Mouse (Mus musculus) ovary, postnatal 14 days (tissue): Measurements from ENCODE around the gene Gtf2ird2.
A peak's percentile ranks its signal among the peaks of the same experiment; 100 is the strongest.

Experiments
- DNase-seq: peaks from one replicate; pipeline ENCODE4 v3.0.0; 2022; ENCODE audit warnings: low spot score

The Gtf2ird2 gene

GRCm38 (mm10) chr5:134234205-134234604 lies 50.4 kb downstream of the Gtf2ird2 start:
- DNase-seq = no peak

DNA sequence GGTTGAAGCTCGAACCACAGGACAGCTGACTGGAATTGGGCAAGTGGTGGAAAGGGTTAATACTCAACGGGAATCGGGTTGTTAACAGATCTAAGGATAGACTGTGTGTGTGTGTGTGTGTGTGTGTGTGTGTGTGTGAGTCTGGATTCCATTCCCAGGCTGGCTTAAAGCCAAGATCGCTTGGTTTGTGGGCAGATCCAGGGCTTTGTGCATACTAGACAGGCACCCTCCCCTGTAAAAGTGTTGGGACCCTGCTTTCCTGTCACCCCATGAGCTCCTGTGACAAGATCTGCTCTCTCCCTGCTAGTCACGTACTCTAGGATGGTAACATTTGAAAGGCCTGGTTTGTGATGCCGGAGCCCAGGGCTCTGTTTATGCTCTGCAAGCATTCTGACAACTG lies 51.3 kb downstream of the Gtf2ird2 start:
- DNase-seq = peak; percentile 46

GRCm38 (mm10) chr5:134236241-134236640 lies 52.4 kb downstream of the Gtf2ird2 start:
- no peak for DNase-seq

DNA sequence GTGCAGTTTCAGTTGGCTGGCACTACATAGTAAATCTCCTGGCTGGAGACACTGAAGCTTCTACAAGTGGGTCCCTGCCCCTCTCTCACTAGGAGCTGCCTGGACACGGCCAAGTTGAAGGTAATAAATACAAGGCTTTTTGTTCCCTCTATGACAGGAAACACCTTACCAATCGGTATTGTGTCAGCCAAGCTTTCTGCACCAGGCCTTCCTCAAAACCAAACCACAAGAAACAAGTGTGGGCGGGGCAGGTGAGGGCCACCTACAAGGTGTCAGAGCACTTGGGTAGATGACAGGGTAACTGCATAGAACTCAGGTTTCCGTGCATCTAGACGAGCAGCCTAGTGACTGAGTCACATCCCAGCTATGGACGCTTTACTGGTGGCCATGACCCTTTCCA lies 53.0 kb downstream of the Gtf2ird2 start:
- DNase-seq = no peak

DNA sequence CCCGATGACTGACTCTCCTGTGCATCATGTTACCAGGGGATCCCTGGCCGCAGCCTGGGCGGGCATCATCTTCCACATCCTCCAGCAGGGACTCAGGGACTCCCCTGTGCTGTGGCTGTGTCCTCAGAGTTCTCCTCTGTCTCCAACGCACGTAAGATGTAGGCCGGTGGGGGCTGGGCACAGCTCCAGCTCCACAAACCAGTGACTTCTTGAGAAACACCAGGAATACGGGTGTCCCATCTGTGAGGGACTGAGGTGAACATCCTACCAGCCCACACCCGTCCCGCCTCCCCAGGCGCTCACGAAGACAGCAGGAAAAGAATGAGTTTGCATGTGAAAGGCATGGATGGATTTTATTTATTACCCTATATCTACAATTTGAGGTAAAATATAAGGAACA lies 53.7 kb downstream of the Gtf2ird2 start:
- DNase-seq = no peak

DNA sequence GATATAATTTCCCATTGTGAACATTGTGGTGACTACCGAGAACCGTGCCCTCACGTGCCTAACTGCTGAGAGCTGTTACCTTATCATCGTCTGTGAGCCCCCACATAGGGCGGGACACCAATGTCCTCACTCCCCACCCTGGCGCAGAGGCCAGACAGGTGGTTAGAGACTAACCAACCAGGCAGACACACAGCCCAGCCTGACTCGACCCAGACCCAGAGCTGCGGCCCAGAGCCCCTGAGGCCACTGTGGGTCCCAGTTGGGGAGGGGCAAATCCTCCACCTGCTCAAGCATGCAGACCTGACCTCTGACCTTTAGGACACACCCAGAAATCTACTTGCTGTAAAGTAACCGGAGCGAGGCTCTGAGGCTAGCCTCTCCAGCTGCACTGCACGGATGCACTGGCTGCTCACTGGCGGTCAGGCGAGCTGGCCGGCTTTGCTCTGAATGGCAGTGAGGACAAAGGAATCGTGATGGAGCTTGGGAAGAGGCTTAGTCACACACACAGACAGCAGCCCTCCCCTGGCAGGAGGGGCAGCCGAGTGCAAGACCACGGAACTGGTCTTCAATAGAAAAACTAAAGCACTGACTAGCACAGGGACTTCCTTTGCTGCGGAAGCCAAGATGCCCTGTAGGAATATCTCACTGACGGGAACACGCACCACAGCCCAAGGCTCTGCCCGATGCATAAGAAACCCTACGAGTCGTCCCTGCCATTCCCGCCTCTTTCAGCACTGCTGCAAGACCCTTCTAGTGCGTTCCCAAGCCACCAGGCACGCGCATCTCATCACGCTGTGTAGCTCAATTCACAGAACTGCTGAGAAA lies 54.3 kb downstream of the Gtf2ird2 start:
- DNase-seq = no peak

DNA sequence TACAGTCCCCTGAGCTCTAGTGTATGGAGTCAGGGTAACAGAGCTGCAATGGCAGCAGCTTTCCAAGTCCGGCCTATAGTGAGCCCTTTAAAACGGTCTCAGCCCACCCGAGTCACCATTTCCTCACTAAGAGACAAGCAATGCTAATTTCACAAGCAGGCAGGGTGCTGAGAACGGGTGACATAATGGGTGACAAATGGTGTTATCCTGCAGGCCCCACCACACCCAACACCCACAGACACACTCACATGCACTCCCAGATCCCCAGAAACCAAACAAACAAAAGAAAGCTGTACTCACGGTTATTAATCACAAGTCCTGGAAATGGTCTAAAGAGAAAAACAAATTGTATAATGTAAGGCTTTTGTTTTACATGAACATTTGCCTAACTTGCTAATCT lies 58.0 kb downstream of the Gtf2ird2 start:
- DNase-seq = no peak

GRCm38 (mm10) chr5:134243661-134244436 lies 60.0 kb downstream of the Gtf2ird2 start:
- no peak for DNase-seq

DNA sequence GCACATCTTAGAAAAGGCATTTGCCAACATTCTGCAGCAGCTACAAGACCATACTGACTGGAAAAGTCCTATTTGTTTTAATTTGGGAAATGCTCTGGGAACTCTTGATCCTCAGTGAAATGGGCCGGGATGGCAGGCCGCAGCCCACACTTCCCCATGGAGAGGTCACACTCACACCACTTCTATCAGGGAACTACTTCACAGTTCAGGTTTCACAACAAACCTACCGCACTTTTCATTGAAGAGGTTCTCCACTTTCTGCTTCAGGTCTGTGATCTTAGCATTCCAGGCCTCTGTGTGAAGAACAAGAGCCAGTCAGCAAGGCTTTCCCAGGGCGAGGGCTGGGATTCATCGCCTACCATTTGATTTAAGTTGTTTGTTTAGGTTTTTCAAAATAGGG lies 61.1 kb downstream of the Gtf2ird2 start:
- DNase-seq = no peak

DNA sequence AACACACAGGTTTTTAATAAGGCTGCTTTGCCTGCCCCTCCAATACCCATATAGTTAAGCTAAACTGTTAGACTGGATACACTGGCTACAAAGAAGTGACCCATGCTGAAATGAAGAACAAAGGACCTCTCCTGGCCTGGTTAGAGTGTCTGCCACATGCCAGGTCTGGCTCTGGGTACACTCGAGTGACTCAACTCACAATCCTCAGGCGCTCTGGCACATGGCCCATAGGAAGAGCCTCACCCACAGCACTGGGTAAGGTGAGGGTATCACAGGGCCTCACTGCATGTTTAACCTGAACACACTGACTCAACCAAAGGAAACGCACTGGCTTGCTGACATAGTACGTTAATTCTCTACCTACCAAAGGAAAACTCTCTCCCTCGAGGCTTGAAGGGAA lies 62.3 kb downstream of the Gtf2ird2 start:
- no peak for DNase-seq

DNA sequence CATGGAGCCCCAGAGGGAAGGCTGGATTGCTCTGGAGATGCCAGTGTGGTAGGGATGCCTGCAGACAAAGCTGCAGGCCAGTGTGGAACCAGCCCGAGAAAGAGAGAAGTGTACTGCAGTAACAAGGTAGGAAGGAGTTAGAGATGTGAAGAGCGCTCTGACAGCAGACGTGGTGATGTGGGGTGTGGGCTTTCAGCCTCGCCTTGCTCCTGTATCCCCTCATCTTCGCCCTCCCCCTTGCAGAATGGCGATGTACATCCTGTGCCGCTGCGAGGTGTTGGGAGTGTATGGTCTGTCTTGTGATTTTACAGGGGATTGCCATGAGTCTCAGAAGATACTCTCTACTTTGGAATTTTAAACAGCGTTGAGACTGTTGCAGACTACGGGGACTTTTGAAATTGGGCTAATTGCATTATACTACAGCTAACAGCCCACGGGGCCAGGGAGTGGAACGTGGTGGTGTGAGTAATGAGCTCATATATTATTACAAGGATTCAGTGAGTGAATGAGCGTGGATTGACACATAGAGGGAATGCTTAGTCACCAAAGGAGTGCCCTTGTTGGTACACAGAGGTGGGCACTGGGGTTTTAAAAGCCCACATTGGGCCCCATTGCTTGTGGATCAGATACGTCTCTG lies 64.9 kb downstream of the Gtf2ird2 start:
- DNase-seq = no peak

DNA sequence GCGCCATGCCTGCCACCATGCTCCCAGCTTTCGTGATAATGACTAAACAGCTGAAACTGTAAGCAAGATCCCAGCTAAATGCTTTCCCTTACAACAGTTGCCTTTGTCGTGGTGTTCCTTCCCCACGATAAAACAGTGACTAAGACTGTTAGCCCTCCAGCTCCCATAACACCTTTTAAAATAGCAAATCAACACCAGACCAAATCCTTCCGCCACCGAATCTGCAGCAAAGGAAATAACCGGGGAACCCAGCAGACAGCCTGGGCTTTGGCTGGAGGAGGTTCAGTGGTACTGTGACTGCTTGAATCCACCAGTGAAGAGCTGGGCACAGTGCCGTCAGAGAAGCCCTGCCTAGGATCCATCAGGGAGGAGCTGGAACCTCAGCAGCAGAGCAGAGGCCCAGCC lies 65.4 kb downstream of the Gtf2ird2 start:
- no peak for DNase-seq

DNA sequence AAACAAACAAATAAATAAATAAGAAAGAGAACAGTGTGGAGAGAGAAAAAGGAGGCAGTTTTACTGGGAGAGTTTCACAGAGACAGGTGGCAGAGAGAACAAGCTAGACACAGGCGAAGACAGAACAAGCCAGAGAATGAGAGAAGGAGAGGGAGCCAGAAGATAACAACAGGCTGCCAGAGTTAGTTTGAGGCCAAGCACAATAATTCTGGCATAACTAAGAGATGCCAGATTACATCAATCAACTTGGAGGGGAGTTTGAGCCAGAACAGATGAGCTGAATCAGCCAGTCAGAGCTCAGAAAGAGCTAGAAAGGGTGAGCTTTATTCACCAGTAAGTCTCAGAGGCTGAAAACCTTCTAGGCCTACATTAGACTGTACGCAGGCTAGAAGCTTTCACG lies 66.8 kb downstream of the Gtf2ird2 start:
- DNase-seq = no peak

- DNase-seq = no peak
These were observed 67.3 kb downstream of the Gtf2ird2 start for GRCm38 (mm10) chr5:134251083-134251482.

DNA sequence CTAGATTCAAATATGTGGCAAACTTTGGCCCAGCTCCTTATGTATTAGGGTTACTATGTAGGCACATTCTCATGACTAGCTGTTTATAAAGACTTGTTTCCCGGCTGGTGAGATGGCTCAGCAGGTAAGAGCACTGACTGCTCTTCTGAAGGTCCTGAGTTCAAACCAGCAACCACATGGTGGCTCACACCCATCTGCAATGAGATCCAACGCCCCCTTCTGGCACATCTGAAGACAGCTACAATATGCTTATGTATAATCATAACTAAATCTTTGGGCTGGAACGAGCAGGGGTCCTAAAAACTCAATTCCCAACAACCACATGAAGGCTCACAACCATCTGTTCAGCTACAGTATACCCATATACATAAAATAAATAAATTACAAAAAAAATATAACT lies 70.0 kb downstream of the Gtf2ird2 start:
- DNase-seq = no peak

GRCm38 (mm10) chr5:134255294-134255693 lies 71.5 kb downstream of the Gtf2ird2 start:
- no peak for DNase-seq

GRCm38 (mm10) chr5:134257349-134258031 lies 73.7 kb downstream of the Gtf2ird2 start:
- no peak for DNase-seq

DNA sequence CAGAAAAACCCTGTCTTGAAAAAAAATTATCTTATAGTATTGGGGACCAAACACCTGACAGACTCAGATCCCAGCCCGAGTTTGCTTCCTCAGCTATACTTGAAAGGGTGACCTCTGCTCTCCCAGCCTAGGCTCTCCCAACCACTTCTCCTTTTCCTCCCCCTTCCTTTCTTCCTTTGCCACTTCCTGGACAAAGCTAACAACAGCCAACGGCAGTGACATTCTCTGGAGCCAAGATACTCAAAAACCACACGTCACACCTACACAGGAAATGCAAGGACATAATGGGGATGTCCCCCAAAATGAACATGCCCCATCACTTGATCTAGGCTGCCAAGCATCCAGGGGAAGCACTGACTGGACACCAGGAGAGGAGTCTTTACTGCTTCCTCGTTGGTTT lies 74.6 kb downstream of the Gtf2ird2 start:
- DNase-seq = no peak

- no peak for DNase-seq
These were observed 75.1 kb downstream of the Gtf2ird2 start for GRCm38 (mm10) chr5:134258934-134259333.

DNA sequence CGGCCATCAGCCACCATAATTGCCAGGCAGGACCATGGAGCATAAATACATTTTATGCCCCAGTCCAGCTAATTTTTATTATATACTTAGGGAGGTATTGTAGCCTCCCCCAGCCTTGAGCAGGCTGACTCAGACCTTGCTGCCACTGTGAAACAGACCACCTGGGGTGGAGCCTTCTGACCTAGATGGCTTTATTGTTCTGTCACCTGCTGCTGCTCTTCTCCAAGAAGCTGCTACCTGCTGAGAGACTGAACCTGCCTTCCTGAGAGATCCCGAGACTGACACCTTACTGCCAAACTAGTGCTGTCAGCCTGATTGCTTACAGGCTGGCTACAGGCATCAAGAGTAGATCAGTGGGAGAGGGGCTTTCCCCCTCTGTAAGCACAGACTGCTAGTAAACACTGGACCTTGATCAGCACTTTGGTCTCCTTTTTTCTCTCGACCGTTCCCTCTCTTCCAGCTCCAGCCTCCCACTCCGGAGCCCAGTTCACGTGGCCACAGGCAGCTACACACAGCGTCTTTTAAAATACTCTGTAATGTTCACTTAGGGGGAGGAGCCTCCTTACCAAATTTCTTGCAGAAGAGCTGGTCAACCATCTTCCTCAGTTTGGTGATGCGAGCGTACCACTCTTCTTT lies 76.3 kb downstream of the Gtf2ird2 start:
- DNase-seq = no peak

GRCm38 (mm10) chr5:134265890-134266289 lies 82.1 kb downstream of the Gtf2ird2 start:
- no peak for DNase-seq

- DNase-seq = no peak
These were observed 82.6 kb downstream of the Gtf2ird2 start for GRCm38 (mm10) chr5:134266404-134266803.
